Mouse (Mus musculus) small intestine, adult 2 months (tissue): ENCODE results near the gene Sez6l.

Source experiments
- CTCF ChIP-seq: fragments of 200-500 bp; IDR thresholded peaks from 2 replicates; pipeline ENCODE4 v1.5.1; 2012; ENCODE audit warnings: low read depth, mild to moderate bottlenecking, control low read depth, inconsistent platforms, low read length, moderate library complexity, mixed read lengths; ENCODE audit not compliant: insufficient replicate concordance, insufficient read length; ENCODE audit errors: extremely low read depth
- POLR2A ChIP-seq: fragments of 200-500 bp; IDR thresholded peaks from 2 replicates; pipeline ENCODE4 v1.6.1; 2012; ENCODE audit warnings: low read depth, mild to moderate bottlenecking, control low read depth, inconsistent platforms, low read length, moderate library complexity

GRCm38 (mm10) chr5:112431120-112431775 is 145.7 kb downstream of the Sez6l start:
- TF ChIP-seq POLR2A (no peak), CTCF (no peak)
